Mouse (Mus musculus) lung, adult 18-20 months (tissue): Measurements from ENCODE around the gene Ptafr.
"Not testable (repeated sequence)": the region's sequence is repeated elsewhere in the genome, so short reads cannot be mapped to it uniquely, and the experiment has no call there.

Experiments used
- DNase-seq, 2 experiments: peaks; one replicate each; pipeline ENCODE4 v3.0.0; 2022; ENCODE audit warnings: mixed read lengths in 2 of 2

Ptafr gene

DNA sequence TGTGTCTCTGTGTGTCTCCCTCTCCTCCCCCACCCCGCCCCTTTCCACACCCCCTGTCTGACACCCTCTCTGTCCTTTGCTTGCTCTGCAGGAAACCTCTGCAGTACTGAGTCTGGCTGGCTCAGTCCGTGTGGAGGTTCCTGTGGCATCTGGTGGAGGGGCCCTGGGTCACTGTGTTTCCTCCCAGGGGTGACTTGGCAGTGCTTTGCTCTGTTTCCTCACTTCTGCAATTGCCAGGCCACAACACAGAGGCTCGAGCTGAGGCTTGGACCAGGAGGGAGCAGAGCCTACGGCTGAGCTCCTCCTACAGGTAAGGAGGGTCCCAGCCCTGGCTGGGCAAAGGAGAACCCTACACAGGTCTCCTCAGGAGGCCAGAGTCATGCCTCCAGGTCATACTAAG is at the start of gene Ptafr:
Gene Ptafr, plus strand, starts transcription at position 103 of the 400 bp plus-strand sequence.
- DNase-seq = peak; percentile 52 to 57

DNA sequence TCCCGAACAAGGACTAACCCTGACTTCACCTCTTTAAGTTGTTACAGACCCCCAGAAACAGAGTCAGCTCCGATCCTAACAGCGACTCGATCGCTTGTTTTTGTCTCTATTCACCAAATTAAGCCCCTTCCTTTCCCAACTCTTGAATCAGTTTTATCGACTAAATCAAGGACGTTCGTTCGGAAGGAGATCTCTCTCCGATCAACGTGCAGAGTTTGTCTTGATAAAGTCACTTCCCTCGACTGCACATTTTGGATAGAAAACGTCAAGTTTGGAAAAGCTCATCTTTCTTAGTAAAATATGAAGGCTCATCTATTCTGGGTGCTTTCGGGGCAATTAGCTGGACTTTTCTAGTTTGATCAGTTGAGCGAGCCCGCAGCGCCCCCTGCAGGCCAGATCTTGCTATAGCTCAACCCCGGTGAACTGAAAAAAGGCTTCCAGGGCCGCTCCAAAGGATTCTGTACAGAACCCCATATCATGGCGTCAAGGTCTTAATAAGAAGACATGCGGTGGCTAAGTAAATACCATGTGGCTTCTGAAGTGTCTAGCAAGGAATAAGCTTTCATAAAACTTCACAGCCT is 49.2 kb upstream of the Ptafr start:
- DNase-seq = peak; percentile 85

- DNase-seq = peak; percentile 96 to 97
Measured at GRCm38 (mm10) chr4:132515369-132516155, 48.3 kb upstream of the Ptafr start.

- no peak for DNase-seq
Measured at GRCm38 (mm10) chr4:132518066-132518465, 45.8 kb upstream of the Ptafr start.

DNA sequence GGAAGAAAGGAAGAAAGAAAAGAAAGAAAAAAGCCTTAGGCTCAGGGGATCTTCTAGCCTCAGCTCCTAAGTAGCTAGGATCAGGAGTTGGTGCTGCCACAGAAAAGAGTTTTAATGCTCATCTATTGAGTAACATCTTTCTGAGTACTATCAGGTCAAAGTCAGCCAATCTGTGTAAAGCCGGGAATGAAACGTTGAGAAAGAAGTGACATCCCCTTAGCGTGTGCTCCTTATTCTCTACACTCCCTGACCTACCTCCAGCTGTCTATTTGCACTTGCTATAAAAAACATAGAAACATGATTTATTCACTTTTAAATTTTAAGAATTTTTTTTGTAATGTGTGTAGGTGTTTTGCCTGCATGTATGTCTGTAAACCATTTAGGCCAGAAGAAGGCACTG is 44.7 kb upstream of the Ptafr start:
- DNase-seq = no peak

GRCm38 (mm10) chr4:132524321-132524741 is 39.5 kb upstream of the Ptafr start:
- no peak for DNase-seq

- DNase-seq = no peak
Measured at GRCm38 (mm10) chr4:132524808-132525207, 39.1 kb upstream of the Ptafr start.

DNA sequence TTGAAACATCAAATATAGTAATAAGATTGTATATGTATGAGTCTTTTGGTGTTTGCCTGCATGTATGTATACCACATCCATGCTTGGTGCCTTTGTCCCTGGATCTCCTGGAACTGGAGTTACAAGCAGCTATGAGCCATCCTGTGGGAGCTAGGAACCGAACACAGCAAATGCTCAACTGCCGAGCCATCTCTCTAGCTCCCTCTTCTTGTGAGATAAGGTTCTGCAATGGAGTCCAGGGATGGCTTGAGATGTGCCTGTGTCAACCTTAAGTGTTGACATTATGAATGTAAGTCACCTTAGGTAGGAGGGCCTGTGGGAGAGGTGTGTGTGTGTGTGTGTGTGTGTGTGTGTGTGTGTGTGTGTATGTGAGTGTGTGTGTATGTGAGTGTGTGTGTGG is 37.2 kb upstream of the Ptafr start:
- no peak for DNase-seq

DNA sequence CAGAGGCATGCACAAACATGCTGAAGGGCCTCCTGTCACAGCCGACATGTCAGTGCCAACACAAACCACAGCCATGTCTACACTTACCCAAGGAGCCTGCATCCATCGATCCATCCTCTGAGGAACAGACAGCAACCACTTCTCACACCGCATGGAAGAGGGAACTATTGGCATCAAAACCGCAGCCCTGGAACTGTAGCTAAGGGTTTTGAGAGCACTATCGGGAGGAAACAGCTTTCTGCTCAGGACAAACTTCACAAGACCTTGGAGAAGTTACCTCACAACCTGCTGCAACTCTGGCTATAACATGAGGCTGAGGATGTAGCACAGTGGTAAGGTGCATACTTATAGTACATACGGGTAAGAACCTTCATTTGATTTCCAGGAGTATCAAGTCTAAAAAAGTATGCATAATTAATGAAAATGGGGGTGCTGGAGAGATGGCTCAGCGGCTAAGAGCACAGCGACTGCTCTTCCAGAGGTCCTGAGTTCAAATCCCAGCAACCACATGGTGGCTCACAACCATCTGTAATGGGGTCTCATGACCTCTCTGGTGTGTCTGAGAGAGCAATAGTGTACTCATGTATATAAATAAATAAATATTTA is 35.8 kb upstream of the Ptafr start:
- no peak for DNase-seq

GRCm38 (mm10) chr4:132529344-132529743 is 34.5 kb upstream of the Ptafr start:
- no peak for DNase-seq

GRCm38 (mm10) chr4:132530033-132530804 is 33.6 kb upstream of the Ptafr start:
- DNase-seq = no peak

DNA sequence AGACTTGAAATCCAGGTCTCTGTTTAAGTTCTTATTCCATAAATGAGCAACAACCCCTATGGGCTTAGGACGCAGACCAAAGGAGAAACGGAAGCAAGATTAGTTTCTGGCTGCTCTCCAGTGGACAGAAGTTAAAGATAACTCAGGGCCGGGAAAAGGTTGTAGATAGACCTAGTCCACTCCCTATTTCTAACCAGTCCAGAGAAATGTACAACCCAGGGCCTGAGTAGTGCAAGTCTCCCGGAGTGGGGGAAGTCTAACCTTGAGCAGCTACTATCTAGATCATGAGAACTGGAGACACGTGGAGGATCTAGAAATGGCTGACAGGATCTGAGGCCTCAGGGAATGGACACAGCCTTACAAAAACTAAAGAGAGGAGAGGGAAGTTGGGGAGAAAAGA is 31.4 kb upstream of the Ptafr start:
- no peak for DNase-seq

- DNase-seq = peak; percentile 92 to 95
Measured at GRCm38 (mm10) chr4:132532981-132533916, 30.6 kb upstream of the Ptafr start, which contains the start of gene Atpif1. Gene Atpif1 (minus strand): TSS chr4:132533659.

- DNase-seq = peak; percentile 95 to 96
Measured at GRCm38 (mm10) chr4:132535406-132536121, 28.3 kb upstream of the Ptafr start, which contains the start of gene Dnajc8. Gene Dnajc8 (plus strand): TSS chr4:132535550.

DNA sequence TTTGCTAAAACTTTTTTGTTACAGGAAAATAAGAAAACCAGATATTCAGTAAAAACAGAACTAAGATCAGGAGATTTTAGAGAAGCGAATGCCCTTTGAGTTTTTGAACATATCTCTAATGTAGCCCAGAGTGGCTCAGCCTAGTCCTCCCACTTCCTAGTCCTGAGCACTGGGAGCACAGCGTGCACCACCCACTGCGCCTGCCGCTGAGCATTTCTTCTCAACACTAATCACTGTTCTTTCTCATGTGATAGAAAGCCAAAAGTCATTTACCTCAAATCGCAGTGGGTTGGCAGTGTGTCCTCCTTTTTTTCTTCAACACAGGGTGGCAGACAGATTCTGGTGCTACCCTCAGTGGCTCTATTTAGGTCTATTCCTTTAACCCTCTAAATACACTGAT is 24.4 kb upstream of the Ptafr start:
- no peak for DNase-seq

DNA sequence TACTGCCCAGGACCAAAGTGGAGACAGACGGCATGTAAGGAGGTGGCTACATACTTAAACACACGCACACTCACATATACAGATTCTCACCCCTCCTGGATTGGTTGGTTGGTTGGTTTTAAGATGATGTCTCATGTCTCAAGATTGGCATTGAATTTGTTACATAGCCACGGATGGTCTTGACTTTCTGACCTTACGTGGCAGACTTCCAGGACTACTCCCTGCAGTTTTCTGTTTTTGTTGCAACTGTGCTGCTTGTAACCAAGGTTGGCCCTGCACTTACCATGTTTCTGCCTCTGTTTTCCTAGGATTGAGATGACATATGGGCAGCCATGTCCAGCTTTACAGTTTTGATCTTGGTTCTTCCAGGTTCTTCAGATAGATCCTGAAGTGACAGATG is 22.5 kb upstream of the Ptafr start:
- no peak for DNase-seq

DNA sequence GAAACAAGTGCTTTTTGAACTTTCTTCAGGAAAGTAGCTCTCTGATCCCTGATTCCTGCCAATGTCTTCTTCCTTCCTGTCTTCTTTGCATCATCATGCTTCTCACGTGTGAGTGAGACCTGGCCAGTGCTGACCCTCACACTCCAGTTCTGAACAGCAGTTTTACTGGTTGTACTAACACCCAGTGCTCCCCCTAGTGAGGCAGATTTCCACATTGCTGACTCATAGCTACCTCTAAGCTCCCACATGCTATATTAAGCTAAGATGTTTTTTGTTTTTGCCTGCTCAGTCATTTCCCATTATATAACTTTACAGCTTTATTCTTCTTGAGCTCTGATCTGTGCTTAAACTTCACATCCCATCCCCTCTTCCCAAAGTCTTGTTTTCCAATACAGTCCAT is 21.1 kb upstream of the Ptafr start:
- DNase-seq = no peak

- DNase-seq = peak; percentile 60 to 76
Measured at GRCm38 (mm10) chr4:132545851-132546250, 18.0 kb upstream of the Ptafr start.

DNA sequence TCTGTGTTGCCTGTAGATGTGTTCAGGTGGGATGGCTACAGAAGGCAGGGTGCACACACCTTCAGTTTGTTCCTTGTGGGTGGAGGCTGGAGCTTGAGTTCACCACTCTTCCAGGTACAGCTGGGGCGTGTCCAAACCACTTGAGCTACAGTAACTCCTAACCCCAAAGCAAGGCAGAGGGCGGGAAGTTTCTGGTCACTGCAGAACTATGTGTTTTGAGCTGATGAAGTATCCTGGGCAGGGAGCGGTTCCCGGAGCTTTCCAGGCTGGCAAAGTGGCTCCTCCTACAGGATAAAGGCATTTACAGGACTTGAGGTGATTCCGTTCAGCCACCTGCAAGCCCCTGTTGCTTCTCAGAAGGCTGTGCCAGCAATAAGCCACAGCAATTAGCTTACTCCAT is 9.6 kb upstream of the Ptafr start:
- DNase-seq = peak; percentile 57 to 75

GRCm38 (mm10) chr4:132554653-132555052 is 9.2 kb upstream of the Ptafr start:
- peak in 1 of 2 experiments; percentile 52 for DNase-seq

DNA sequence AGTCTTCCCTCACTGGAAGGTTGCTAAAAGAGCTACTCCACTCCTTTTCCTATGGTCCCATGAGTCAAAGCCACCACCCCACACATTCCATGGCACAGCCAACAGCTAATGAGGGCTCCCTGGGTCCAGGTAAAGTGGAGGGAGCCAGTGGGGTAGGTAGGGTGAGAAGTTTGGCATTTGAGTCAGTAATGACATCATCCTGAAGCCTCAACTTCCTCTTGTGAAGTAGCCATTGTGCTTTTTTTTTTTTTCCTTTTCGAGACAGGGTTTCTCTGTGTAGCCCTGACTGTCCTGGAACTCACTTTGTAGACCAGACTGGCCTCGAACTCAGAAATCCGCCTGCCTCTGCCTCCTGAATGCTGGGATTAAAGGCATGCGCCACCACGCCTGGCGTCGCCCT is 8.3 kb upstream of the Ptafr start:
- DNase-seq = not testable (repeated sequence)
